Mouse (Mus musculus) forebrain, embryonic 16.5 days (tissue): ENCODE measurements at regions not wholly inside any gene's neighbourhood (a gene's known extent, or its start where the extent isn't known, plus 50 kb on each side); places are given as distances from the start of the nearest gene placed in this dataset.

Experiments
- ATAC-seq: fragments of 200-750 bp; cut with Nextera tagmentation; 2 replicates; pipeline ENCODE4 v1.8.0; 2017; ENCODE audit warnings: mild to moderate bottlenecking, moderate library complexity
- H3K27ac ChIP-seq: fragments of 300-500 bp; sonication (generic); 2 replicates; pipeline ENCODE4 v1.5.1; 2014; ENCODE audit warnings: low read length, control low read depth
- H3K27me3 ChIP-seq: fragments of 300-500 bp; sonication (generic); replicated peaks from 2 replicates; pipeline ENCODE4 v1.6.1; 2014; ENCODE audit warnings: low read length; ENCODE audit not compliant: control insufficient read depth, insufficient read depth
- H3K36me3 ChIP-seq: fragments of 300-500 bp; sonication (generic); 2 replicates; pipeline ENCODE4 v1.6.1; 2014; ENCODE audit not compliant: control insufficient read depth, insufficient read depth
- H3K4me1 ChIP-seq: fragments of 300-500 bp; sonication (generic); replicated peaks from 2 replicates; pipeline ENCODE4 v1.6.1; 2014; ENCODE audit warnings: low read length; ENCODE audit not compliant: control insufficient read depth, insufficient read depth
- H3K4me2 ChIP-seq: fragments of 300-500 bp; sonication (generic); 2 replicates; pipeline ENCODE4 v1.6.1; 2014; ENCODE audit warnings: mild to moderate bottlenecking, low read length, control low read depth
- H3K4me3 ChIP-seq: fragments of 300-500 bp; sonication (generic); replicated peaks from 2 replicates; pipeline ENCODE4 v1.5.1; 2014; ENCODE audit warnings: mild to moderate bottlenecking, low read length, control low read depth
- H3K9ac ChIP-seq: fragments of 300-500 bp; sonication (generic); replicated peaks from 2 replicates; pipeline ENCODE4 v1.6.1; 2014; ENCODE audit warnings: low read depth, low read length, control low read depth
- H3K9me3 ChIP-seq: fragments of 300-500 bp; sonication (generic); 2 replicates; pipeline ENCODE4 v1.6.1; 2016; ENCODE audit warnings: low read length; ENCODE audit not compliant: control insufficient read depth
- WGBS: fragments of 180-500 bp; shearing (Covaris S2); extraction: QIAGEN DNeasy Blood & Tissue Kit; methylation state at CpG from one replicate; pipeline ENCODE4 v1.1.7; 2014; 5-methylcytosine and 5-hydroxymethylcytosine counted together

GRCm38 (mm10) chr2:173407133-173407532, 115.3 kb upstream of the 1700021F07Rik start:
- H3K27me3 ChIP-seq = no peaks in the 10 kb centered on the region
- no peaks in the 10 kb centered on the region for H3K9me3 ChIP-seq
- peaks cover 21% of the 10 kb centered on the region for H3K4me1 ChIP-seq
- peak; percentile 45 for ATAC-seq
- H3K36me3 ChIP-seq = no peaks in the 10 kb centered on the region
- no peak overlapping the region for H3K4me3 ChIP-seq
- WGBS = 35% methylated on average over 3 of the region's 3 CpGs
- no peak overlapping the region for H3K9ac ChIP-seq
- H3K4me2 ChIP-seq = peak overlapping the region; percentile 7; the same call in 1 of the 2 replicates
- H3K27ac ChIP-seq = peak overlapping the region; percentile 24

GRCm38 (mm10) chr2:173408681-173409081, 113.7 kb upstream of the 1700021F07Rik start:
- no peak overlapping the region for H3K9ac ChIP-seq
- ATAC-seq = no peak
- 89% methylated on average over 5 of the region's 5 CpGs for WGBS
- no peaks in the 10 kb centered on the region for H3K9me3 ChIP-seq
- no peaks in the 10 kb centered on the region for H3K36me3 ChIP-seq
- H3K4me2 ChIP-seq = no peak overlapping the region
- no peak overlapping the region for H3K27ac ChIP-seq
- H3K4me3 ChIP-seq = no peak overlapping the region
- H3K27me3 ChIP-seq = no peaks in the 10 kb centered on the region
- peaks cover 27% of the 10 kb centered on the region for H3K4me1 ChIP-seq

GRCm38 (mm10) chr2:173409433-173409832, 113.0 kb upstream of the 1700021F07Rik start:
- H3K27me3 ChIP-seq = no peaks in the 10 kb centered on the region
- no peak for ATAC-seq
- H3K4me1 ChIP-seq = peaks cover 35% of the 10 kb centered on the region
- no peaks in the 10 kb centered on the region for H3K9me3 ChIP-seq
- no peak overlapping the region for H3K4me2 ChIP-seq
- H3K4me3 ChIP-seq = no peak overlapping the region
- H3K27ac ChIP-seq = no peak overlapping the region
- WGBS = 23% methylated on average over 16 of the region's 16 CpGs
- H3K36me3 ChIP-seq = no peaks in the 10 kb centered on the region
- H3K9ac ChIP-seq = no peak overlapping the region

- Histone ChIP-seq H3K36me3 (no peaks in the 10 kb centered on the region), H3K4me2 (no peak overlapping the region; the same call in 1 of the 2 replicates), H3K4me3 (no peak overlapping the region), H3K9ac (no peak overlapping the region), H3K9me3 (no peaks in the 10 kb centered on the region), H3K27ac (peak overlapping the region; percentile 64), H3K27me3 (no peaks in the 10 kb centered on the region), H3K4me1 (peaks cover 20% of the 10 kb centered on the region)
- 28% methylated on average over 18 of the region's 18 CpGs for WGBS
- peak; percentile 94 for ATAC-seq
These were observed 108.3 kb upstream of the 1700021F07Rik start for GRCm38 (mm10) chr2:173413906-173414656.

GRCm38 (mm10) chr2:173415429-173415828, 107.0 kb upstream of the 1700021F07Rik start:
- Histone ChIP-seq H3K9ac (no peak overlapping the region), H3K4me2 (no peak overlapping the region), H3K9me3 (no peaks in the 10 kb centered on the region), H3K36me3 (no peaks in the 10 kb centered on the region), H3K27me3 (no peaks in the 10 kb centered on the region), H3K4me1 (peaks cover 16% of the 10 kb centered on the region), H3K27ac (no peak overlapping the region), H3K4me3 (no peak overlapping the region)
- 84% methylated on average over 7 of the region's 7 CpGs for WGBS
- no peak for ATAC-seq

- Histone ChIP-seq H3K9me3 (no peaks in the 10 kb centered on the region), H3K4me2 (no peak overlapping the region), H3K36me3 (no peaks in the 10 kb centered on the region), H3K27ac (no peak overlapping the region), H3K27me3 (no peaks in the 10 kb centered on the region), H3K4me3 (no peak overlapping the region), H3K9ac (no peak overlapping the region), H3K4me1 (peaks cover 16% of the 10 kb centered on the region)
- 72% methylated on average over 1 of the region's 1 CpGs for WGBS
- no peak for ATAC-seq
These were observed 105.5 kb upstream of the 1700021F07Rik start for GRCm38 (mm10) chr2:173416921-173417320.

GRCm38 (mm10) chr2:173418951-173419350, 103.4 kb upstream of the 1700021F07Rik start:
- 88% methylated on average over 7 of the region's 7 CpGs for WGBS
- Histone ChIP-seq H3K4me2 (no peak overlapping the region), H3K4me1 (peaks cover 7% of the 10 kb centered on the region), H3K36me3 (no peaks in the 10 kb centered on the region), H3K27me3 (no peaks in the 10 kb centered on the region), H3K27ac (no peak overlapping the region), H3K9me3 (no peaks in the 10 kb centered on the region), H3K9ac (no peak overlapping the region), H3K4me3 (no peak overlapping the region)
- no peak for ATAC-seq

GRCm38 (mm10) chr2:173419972-173420391, 102.4 kb upstream of the 1700021F07Rik start:
- no peak overlapping the region for H3K4me3 ChIP-seq
- 59% methylated on average over 10 of the region's 10 CpGs for WGBS
- peak; percentile 50; the same call in 1 of the 2 replicates for ATAC-seq
- no peak overlapping the region for H3K9ac ChIP-seq
- no peak overlapping the region for H3K27ac ChIP-seq
- no peaks in the 10 kb centered on the region for H3K27me3 ChIP-seq
- H3K36me3 ChIP-seq = no peaks in the 10 kb centered on the region
- no peaks in the 10 kb centered on the region for H3K9me3 ChIP-seq
- no peak overlapping the region for H3K4me2 ChIP-seq
- no peaks in the 10 kb centered on the region for H3K4me1 ChIP-seq

GRCm38 (mm10) chr2:173420481-173420880, 101.9 kb upstream of the 1700021F07Rik start:
- Histone ChIP-seq H3K9me3 (no peaks in the 10 kb centered on the region), H3K9ac (no peak overlapping the region), H3K27me3 (no peaks in the 10 kb centered on the region), H3K4me3 (no peak overlapping the region), H3K4me2 (no peak overlapping the region), H3K4me1 (no peaks in the 10 kb centered on the region), H3K36me3 (no peaks in the 10 kb centered on the region), H3K27ac (no peak overlapping the region)
- WGBS = 80% methylated on average over 5 of the region's 5 CpGs
- ATAC-seq = no peak
